In the genomic region with DNA sequence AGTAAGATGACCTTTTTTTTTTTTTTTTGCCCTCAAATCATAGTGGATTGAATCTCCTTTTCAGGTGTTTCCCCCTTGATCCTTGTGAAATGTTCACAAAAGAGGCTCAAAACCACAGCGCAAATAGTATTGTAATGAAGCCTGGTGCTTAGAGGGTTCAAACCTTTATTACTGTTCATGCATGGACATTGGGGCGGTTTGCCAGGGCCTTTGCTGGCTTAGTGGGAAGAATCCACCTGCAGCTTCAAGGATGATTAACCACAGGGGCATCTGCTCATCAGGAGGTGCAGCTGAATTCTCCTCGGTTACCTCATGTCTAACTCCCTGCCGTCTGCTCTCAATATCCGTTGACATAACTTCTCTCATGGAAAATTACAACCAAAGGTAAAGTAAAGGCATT, we compare ENCODE assay signal across 15 mouse cellular contexts.
"Had no signal": no experiment of that assay in that cellular context is flagged by ENCODE, and none has a peak within 500 bp of the region (broad histone marks: within the 10 kb centered on the region; RNA-seq: fewer than 3 reads in every experiment).

No protein-coding gene starts in this region.

- H3K4me1 ChIP-seq: limb, embryonic 15.5 days; midbrain, embryonic 10.5 days; neural tube, embryonic 15.5 days had no signal

- H3K27ac ChIP-seq: kidney, postnatal 0 days; layer of hippocampus, adult 2 months; left cerebral cortex, adult 2 months; limb, embryonic 15.5 days; liver, embryonic 12.5 days; midbrain, embryonic 10.5 days; neural tube, embryonic 15.5 days; stomach, postnatal 0 days had no signal

- H3K9me3 ChIP-seq: limb, embryonic 15.5 days; liver, embryonic 12.5 days; midbrain, embryonic 10.5 days; neural tube, embryonic 15.5 days had no signal

- H3K36me3 ChIP-seq: limb, embryonic 15.5 days; liver, embryonic 12.5 days; midbrain, embryonic 10.5 days; neural tube, embryonic 15.5 days had no signal

- ATAC-seq: liver, embryonic 12.5 days had no signal

- H3K9ac ChIP-seq: limb, embryonic 15.5 days; liver, embryonic 12.5 days; lung, embryonic 14.5 days; neural tube, embryonic 15.5 days had no signal

- H3K27me3 ChIP-seq: limb, embryonic 15.5 days; liver, embryonic 12.5 days; neural tube, embryonic 15.5 days had no signal

- H3K4me3 ChIP-seq: layer of hippocampus, adult 2 months; left cerebral cortex, adult 2 months; limb, embryonic 15.5 days; liver, embryonic 12.5 days; midbrain, embryonic 10.5 days; myocyte; neural tube, embryonic 15.5 days had no signal

- H3K4me2 ChIP-seq: limb, embryonic 15.5 days; liver, embryonic 12.5 days; lung, embryonic 14.5 days; neural tube, embryonic 15.5 days had no signal

- DNase-seq: kidney, postnatal 4 days; lung, postnatal 10 days; lung, postnatal 4 days; midbrain, embryonic 14.5 days; thymus, postnatal 4 days had no signal
